Mouse (Mus musculus): Measurements from ENCODE around the gene Gm36210.

DNA sequence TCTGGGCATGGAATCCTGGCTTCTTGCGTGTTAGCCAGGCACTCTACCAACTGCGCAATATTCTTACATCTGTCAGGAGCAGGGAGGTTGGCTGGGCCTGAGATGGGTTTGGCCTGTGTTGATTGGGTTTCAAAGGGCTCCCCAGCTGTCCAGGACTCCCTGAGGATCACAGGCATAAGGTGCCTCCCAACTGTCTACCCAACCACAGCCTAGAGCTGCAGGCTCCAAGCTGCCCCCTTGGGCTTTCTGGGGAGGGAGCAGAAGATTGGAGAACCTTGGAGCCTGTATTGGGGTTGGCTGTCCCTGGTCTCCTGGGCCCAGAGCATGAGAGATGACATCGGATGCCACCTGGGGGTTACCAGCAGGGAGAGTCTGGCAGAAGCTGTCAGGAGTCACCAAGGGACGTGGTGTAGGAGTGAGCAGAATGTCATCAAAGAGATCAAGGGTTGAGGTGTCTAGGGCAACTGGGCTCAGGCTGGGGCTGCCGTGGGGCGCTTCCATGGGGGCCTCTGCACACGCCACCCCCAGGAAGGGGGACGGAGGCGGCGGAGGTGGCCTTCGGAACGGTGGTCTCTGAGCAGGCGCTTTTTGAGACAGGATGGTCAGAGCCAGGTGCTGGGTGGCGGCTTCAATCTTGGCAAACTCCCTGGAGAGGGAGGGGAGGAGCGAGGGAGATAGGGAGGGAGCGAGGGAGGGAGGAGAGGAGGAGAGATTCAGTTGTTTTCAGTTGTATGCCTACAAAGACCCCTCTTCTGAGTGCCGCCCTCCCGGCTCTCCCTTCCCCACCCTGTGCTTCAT, 7.3 kb downstream of the Gm36210 start:
- no peak for TF ChIP-seq CTCF (IDR thresholded peaks at IDR 0.05; ENCODE audit: low read depth)
- no peak for TF ChIP-seq EP300 (IDR thresholded peaks at IDR 0.05; ENCODE audit: low read depth)

All from liver, postnatal 0 days (tissue).